Mouse (Mus musculus): ENCODE measurements around the gene Ldlr.

Gene Ldlr

DNA sequence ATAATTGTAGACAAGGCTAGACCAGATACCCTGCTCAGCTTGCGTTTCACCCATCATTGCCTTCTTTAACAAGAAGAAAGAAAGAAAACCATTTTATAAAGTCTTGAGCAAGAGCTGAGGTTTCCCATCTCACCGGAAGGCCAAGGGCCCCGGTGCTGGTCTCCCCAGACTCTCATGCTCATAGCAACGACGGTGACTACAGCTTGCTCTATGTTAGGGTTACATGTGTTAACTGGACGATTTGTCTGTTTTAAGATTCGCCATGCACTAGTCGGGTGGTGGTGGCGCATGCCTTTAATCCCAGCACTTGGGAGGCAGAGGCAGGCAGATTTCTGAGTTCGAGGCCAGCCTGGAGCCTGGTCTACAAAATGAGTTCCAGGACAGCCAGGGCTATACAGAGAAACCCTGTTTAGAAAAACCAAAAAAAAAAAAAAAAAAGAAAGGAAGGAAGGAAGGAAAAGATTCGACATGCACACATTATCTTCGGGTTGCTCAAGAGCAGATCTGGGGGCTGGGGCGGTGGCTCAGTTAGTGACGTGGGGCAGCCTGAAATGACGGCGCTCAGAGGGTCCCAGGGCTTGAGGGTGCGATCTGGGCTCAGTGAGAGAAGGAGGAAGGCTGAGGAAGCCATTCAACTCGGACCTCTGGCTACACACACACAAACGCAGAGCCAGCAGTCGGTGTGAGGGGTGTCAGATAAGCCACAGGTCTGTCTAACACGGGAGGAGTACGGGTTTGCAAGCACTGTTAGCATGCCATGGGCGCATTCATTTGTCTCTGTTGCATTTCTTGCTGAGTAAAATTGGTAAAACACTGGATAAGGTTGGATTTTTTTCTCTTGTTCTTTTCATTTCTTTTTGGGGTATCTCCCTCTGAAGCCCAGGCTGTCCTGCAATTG lies 2.2 kb downstream of the Ldlr start:
- DNase-seq (ENCODE audit: low read depth, low spot score) = no peak

DNA sequence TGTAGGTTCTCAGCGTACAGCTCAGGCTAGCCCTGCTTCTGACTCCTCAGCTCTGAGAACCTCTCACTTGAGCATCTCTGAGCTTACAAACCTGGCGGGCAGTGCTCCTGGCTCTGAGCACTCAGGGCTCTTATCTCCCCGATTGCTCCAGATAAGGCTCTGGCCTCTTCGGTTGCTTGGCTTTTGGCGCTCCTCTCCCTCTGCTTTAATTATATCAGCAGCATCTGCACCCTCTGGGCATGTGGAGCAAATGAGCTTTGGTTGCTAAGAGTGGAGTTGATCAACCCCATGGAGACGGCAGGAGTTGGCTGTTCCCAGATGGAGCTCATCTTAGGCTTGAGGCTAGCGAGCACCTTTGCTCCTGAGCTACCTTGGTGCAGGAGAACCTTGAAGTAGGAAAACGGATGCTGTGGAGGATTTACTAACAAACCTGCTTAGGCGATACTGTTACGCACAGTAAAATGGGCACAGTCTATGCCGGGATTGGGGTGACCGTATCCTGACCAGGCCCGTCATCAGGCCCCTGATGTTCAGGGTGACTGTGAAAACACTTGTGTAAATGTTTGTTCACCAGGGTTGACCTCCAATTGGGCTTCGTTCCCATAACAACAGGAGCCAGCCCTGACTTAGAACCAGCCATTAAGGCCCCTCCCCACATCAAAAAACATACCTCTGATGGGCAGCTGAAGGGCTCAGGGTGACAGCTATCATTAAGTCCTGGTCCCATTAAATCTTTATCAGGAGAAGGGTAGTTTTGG lies 3.1 kb downstream of the Ldlr start:
- no peak for DNase-seq (ENCODE audit: low read depth, low spot score)

DNA sequence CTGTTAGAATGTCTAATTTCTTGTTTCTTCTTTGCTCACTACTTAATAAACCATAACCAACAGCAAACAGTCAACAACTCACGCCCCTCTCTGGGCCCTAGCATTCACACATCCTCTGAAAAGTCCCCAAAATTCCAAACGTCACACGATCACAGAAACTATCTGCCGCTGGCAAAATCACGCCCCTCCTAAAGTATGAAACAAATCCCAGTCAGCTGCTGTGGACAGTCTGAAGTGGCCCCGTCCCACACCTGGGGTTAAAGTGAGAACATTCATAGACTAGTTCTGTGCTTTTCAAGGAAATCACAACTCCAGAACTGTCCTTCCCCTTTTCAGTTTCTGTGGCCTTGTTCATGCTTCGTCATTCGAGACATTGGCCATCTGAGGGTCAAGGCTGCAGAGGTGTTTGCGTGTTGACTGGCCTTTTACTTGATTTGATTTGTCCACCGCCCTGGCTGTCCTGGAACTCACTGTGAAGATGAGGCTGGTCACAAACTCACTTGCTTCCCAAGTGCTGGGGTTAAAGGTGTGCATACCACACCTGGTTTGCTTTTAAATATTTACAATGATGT lies 5.1 kb downstream of the Ldlr start:
- DNase-seq (ENCODE audit: low read depth, low spot score) = no peak

DNA sequence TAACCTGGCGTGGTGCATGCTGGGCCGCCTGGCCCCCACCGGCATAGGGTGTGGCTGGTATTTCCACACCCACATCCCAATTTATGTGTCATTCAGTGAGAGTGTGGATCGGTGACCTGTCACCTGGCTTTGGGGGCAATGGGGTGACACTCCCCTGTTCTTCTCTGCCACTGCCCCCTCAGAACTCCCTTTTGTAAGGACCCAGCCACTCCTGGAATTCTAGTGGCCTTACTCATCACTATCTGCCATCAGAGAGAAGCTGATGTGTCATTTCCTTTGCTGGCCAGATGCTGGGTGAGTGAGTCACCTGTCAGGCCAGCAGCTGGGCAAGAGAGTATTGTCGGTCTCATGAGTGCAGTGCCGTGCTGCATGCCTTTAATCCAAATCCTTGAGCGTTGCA lies 6.0 kb downstream of the Ldlr start:
- DNase-seq (ENCODE audit: low read depth, low spot score) = no peak

DNA sequence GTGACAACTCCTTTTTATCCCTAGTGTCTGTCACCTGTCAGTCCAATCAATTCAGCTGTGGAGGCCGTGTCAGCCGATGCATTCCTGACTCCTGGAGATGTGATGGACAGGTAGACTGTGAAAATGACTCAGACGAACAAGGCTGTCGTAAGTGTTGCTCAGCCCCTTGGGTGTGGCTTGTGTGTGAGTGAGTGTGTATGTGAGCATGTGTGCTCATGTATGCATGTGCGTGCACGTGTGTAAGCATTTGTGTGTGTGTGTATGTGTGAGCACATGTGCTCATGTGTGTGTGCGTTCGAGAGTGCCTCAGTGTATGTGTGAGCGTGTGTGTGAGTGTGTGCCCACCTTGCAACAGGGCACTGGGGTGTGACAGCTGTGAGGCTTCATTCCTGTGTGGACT lies 9.0 kb downstream of the Ldlr start:
- DNase-seq (ENCODE audit: low read depth, low spot score) = no peak

DNA sequence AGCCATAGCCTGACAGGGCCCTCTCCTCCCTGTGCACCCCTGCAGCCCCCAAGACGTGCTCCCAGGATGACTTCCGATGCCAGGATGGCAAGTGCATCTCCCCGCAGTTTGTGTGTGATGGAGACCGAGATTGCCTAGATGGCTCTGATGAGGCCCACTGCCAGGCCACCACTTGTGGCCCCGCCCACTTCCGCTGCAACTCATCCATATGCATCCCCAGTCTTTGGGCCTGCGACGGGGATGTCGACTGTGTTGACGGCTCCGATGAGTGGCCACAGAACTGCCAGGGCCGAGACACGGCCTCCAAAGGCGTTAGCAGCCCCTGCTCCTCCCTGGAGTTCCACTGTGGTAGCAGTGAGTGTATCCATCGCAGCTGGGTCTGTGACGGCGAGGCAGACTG lies 10.2 kb downstream of the Ldlr start:
- DNase-seq (ENCODE audit: low read depth, low spot score) = peak; percentile 47

DNA sequence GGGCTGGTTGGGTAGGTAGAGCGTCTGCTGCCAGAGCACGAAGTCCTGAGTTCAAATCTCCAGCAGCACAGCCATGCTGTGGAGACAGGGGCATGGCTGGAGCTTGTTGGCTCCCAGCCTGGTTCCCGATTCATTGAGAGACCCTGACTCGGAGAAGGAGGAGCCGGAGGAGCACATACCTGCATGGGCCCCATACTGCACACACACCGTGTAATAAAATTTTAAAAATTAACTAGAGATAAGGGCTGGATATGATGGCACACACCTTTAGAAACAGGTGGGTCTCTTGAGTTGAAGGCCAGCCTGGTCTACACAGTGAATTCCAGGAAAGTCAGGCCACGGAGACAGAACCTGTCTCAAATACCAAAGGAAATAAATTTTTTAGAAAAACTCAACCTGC lies 10.7 kb downstream of the Ldlr start:
- DNase-seq (ENCODE audit: low read depth, low spot score) = no peak

DNA sequence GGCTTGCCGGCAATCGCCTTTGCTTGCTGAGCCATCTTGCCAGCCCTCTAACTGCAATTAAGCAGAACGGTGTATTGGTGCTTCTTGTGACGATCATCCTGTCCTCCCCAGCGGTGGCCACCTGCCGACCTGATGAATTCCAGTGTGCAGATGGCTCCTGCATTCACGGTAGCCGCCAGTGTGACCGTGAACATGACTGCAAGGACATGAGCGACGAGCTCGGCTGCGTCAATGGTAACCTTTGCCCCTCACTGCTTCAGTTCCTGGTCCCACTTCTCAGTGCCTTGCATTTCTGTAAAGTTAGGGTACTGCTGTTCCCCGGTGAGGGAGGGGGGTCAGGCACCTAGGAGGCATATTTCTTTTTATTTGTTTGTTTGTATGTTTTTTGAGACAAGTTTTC lies 11.8 kb downstream of the Ldlr start:
- no peak for DNase-seq (ENCODE audit: low read depth, low spot score)

DNA sequence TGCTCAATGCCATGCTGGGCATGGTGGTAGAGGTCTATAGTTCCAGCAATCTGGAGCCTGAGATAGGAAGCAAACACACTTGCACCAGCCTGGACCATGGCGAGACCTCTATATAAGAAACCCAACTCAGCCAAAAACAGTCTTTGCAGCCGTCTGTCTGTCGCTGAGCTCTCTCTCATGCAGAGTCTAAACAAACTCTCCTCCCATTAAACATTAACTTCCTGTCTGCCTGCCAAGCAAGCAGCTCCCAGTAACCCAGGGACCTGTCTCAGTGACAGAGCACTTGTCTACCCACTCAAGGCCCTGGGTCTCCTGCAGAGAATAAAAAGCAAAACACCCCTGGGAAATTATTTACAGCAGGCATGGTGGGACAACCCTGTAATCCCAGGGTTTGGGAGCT lies 13.3 kb downstream of the Ldlr start:
- DNase-seq (ENCODE audit: low read depth, low spot score) = no peak

DNA sequence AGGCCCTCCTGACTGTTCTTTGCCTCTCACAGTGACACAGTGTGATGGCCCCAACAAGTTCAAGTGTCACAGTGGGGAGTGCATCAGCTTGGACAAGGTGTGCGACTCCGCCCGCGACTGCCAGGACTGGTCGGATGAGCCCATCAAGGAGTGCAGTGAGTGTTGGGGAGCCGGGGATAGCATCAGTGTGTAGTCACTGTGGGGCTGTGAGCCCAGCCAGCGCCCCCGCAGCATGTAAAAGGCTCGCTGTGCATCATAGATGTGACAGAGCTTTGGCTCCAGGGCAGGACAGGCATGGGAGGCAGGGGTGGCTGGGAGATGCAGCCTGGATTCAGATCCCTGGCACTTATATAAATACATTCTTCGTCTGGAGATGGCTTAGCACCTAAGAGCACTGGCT lies 13.9 kb downstream of the Ldlr start:
- DNase-seq (ENCODE audit: low read depth, low spot score) = no peak

DNA sequence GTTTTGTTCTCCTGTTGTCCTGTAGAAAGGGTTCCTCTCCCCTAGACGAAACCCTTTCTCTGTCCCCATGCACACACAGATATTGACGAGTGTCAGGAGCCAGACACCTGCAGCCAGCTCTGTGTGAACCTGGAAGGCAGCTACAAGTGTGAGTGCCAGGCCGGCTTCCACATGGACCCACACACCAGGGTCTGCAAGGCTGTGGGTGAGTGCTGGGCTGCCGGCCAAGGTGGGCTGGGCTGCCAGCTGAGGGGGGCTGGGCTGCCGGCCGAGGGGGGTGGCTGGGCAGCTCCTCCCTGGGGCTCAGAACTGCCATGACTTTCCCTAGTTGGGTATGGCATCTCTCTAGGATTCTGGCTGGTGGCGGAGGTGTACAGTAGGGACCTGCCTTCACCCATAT lies 15.5 kb downstream of the Ldlr start:
- no peak for DNase-seq (ENCODE audit: low read depth, low spot score)

DNA sequence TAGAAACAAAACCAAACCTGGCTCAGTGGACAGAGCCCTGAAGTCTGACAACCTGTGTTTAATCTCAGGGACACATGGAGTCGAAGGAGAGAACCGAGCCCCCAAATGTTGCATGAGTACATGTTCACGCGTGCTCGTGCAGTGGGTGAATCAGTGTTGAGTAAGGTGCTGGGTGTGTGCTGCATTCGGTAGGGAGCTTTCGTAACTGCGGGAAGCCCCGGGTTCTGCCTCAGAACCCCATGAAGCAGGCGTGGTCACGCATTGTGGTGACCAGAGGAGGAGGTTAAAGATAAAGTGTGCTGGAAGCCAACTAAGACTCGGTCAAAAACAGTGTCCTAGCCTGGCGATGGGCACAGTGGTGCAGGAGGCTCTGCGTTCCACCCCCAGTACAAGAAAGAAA lies 17.1 kb downstream of the Ldlr start:
- DNase-seq (ENCODE audit: low read depth, low spot score) = no peak

DNA sequence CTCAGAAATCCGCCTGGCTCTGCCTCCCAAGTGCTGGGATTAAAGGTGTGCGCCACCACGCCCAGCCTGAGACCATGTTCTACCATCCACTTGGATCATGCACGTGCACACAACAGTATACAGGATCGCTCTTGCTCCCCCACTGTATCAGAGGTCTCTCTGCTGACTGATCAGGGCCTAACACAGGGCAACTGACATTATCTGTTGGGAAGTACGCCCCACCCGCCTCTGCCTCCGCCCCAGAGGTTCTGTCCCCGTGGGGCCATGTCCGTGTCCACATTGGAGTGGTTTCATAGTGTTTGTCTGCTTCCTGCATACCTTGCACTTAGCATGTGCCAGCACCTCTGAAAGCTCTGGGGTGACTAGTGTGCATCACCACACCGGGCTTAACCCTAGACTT lies 18.2 kb downstream of the Ldlr start:
- no peak for DNase-seq (ENCODE audit: low read depth, low spot score)

DNA sequence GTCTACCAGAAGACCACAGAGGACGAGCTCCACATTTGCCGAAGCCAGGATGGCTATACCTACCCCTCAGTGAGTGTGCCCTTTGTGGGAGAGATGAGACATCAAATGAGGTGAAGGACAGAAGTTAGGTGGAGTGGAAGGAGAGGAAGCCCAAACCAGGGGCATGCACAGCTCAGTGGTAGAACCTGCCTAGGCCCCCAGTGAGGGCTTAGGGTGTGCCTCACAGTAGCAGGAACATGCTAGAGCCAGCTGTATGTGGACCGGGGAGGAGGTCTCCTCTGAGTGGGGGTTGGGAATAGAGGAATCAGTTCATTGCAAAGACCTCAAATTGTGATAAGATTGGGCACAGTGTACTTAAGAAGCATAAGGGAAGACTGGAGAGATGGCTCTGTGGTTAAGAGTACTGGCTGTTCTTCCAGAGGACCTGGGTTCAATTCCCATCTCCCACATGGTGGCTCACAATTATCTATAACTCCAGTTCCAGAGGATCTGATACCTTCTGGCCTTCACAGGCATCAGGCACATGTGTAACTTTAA lies 24.0 kb downstream of the Ldlr start:
- DNase-seq (ENCODE audit: low read depth, low spot score) = no peak

DNA sequence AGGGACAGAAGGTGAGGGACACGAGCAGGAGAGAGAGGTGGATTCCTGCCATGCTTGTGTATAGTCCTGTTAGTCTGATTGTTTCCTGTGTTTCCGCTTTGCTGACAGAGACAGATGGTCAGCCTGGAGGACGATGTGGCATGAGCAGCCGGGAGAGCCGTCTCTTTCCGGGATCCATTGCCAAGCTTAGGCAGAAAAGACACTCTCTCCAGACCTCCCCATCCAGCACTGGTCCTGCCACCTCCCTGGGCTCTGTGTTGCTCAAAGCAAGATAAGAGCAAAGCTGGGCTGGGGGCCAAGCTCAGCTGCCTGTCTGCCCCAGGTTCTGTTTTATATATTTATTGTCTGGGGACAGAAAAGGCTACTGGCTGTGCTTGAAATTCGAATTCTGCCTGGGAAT lies 24.8 kb downstream of the Ldlr start:
- no peak for DNase-seq (ENCODE audit: low read depth, low spot score)

DNA sequence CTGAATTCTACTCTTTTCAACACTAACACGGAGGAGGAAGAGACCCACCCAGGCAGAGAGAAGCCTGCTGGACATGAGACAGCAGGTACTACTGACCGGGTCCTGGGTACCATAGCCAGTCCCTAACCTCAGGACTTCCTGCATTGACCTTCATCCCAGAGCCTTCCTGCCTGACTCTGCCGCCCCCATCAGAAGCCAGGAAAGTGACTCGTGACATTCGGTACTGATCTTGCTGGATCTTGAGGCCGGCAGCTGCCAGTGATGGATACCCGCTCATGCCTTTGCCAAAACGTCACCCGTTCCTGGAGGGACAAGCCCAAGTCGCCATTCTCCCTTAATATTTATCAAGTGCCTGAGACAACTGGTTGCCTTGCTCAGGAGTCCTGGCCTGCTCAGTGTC lies 25.2 kb downstream of the Ldlr start:
- no peak for DNase-seq (ENCODE audit: low read depth, low spot score)

DNA sequence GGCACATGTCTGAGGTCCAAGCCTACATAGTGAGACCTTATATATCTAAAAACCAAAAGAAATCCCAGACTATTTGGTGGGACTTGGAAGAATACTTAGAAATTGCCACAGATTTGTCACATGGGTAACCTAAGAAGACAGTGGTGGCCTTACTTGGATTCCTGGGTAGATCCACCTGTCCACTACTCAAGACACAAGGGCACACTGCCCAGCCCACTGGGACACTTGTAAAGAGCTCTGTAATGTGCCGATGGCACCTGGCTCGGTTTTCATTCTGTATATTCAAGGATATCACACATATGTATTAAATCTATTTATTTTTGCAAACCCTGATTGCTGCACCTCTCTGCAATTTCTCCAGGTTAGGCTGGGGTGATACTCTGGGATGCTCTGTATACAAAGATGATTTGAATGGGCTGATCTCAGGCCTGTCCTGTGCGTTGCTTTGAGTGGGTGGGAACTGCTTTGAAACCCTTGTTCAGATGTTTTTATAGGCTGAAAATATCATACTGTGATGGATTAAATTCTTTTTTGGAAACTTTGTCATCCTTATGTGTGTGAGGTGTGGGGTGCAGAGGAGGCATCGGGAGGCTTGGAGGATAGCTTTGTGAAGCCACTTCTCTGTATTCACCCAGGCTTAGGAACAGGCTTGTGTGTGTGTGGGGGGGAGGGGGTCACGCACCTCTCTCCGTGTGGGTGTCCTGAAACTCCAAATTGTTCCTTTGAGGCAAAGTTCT lies 26.3 kb downstream of the Ldlr start:
- no peak for DNase-seq (ENCODE audit: low read depth, low spot score)

DNA sequence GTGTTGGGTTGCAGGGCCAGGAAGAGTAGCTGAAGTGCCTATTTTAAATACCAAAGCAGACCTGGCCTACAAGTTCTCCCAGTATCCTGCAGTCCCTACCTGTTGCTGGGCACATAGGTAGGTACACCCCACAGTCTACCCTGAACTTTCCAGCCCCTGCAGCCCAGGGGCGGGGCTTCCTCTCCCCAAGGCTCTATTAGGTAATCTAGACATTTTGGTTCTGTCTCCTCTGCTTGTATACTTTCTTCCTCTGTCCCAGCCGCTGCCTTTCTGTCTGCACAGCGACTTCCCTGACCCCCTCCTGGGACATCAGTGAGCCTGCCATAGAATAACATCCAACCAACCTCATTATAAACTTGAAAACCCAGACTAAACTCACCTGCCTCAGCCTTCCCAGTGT lies 27.1 kb downstream of the Ldlr start:
- no peak for DNase-seq (ENCODE audit: low read depth, low spot score)

DNA sequence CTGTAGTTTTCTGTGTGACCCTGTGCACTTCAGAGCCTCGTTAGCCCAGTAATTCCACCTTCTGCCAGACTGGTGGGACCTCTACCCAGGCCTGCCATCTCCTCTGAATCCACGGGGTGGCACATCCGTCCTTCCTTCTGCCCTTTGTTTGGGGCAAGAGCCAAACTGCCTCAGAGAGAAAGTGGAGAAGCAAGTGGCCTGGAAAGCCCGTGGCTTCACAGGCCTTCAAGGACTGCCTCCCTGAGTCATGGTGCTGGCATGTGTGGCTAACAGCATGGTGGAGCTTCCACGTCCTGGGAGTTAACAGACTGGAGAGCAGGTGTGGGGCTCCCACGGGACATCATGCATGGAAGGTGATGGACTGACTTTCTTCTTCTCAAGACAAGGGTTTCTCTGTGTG lies 28.1 kb downstream of the Ldlr start:
- no peak for DNase-seq (ENCODE audit: low read depth, low spot score)

DNA sequence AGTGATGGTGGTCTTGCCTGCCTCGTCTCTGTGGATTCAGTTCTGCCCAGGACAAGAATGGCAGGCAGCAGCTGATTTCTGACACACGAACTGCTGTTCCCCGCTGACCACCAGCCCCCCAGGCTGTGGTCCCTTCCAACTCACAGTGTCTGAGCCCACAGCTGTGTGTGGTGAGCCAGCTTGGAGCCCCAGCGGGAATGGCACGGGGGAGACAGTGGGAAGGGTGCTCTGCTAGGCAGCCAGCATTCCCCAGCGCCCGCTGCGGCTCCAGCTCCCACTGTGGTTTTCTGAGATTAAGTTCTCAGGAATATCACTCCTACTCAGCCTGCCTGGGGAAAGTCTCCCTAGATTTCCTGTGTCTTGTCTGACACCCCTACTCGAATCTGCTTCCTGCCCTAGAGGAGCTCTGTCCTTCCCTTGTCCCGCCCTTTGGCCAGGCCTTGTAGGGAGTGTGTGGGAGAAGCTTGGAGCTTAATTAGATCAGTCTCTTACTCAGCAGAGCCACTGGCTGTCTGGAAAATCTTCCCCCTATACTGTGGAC lies 29.0 kb downstream of the Ldlr start:
- DNase-seq (ENCODE audit: low read depth, low spot score) = no peak

DNA sequence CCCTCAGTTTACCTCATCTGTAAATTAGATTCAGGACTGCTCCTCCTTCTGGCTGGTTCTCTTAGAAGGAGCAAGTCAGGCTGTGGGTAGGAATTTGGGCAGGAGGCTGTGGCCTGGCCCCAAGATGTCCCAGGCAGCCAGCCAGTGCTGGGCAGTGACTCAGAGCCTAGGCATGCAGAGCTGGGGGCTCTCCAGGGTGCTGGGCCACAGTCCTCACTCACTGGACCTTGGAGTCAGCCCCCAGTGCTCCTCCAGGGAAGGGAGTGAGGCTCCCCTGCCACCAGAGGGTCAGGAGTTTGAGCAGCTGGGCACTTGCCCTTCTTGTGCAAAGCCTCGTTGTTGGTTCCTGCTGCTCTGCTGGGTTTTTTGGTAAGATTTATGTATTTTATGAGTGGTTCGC lies 30.7 kb downstream of the Ldlr start:
- DNase-seq (ENCODE audit: low read depth, low spot score) = no peak
